Comparison of ENCODE assay signal across 9 mouse cellular contexts in the genomic region with DNA sequence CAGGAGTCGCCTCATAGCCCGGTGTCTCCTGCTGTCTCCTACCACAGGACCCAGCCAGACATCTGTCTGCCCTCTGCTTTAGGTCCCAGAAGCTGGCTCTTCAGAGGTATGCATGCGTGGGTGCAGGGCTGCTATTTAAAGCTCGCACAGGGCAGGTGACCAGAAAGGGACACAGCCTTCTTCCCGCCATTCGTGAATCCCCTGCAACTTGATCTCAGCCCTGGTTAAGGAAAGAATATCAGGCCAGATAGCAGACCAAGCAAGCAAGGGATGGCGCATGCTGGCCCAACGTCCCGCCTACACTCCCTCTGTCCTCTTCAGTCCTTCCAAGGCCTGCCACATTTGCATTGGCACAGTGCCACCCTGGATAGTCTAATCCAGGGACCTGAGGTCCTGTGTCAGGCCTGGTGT. TPM values are rescaled to one million over a fixed set of nuclear protein-coding genes. Genes with fewer than 3 reads are reported as not detected.
DNase-seq lines count a peak whose midpoint lies in the region; ATAC-seq and TF ChIP-seq lines count a peak whose summit lies in the region.
"Had no signal": no experiment of that assay in that cellular context is flagged by ENCODE, and none has a peak within 500 bp of the region (broad histone marks: within the 10 kb centered on the region; RNA-seq: fewer than 3 reads in every experiment).

No protein-coding gene starts in this region.

- DNase-seq in lung, embryonic 14.5 days = peak; percentile 69
- DNase-seq in lung, adult 2 months = no peak
- DNase-seq in cerebellum, adult 11-12 months = peak; percentile 78
- DNase-seq in gastrocnemius, postnatal 25 days = peak; percentile 79
- DNase-seq in thymus, postnatal 14 days = no peak

- no peak for TF ChIP-seq POLR2A in lung, adult 2 months (IDR thresholded peaks at IDR 0.05; ENCODE audit: borderline replicate concordance, extremely low read depth, low read depth, low read length)

- H3K9ac ChIP-seq in lung, embryonic 14.5 days = no peak overlapping the region
- H3K9ac ChIP-seq in kidney, embryonic 15.5 days = no peak overlapping the region
- no peak overlapping the region for H3K9ac ChIP-seq in midbrain, embryonic 15.5 days

- WGBS in lung, embryonic 14.5 days = 58% methylated on average over 9 of the region's 9 CpGs
- WGBS in lung, adult 2 months = 46% methylated on average over 9 of the region's 9 CpGs
- 48% methylated on average over 9 of the region's 9 CpGs for WGBS in kidney, embryonic 15.5 days
- 59% methylated on average over 9 of the region's 9 CpGs for WGBS in midbrain, embryonic 15.5 days

- no peak overlapping the region for H3K4me2 ChIP-seq in lung, embryonic 14.5 days
- no peak overlapping the region for H3K4me2 ChIP-seq in kidney, embryonic 15.5 days
- H3K4me2 ChIP-seq in midbrain, embryonic 15.5 days = no peak overlapping the region

- H3K4me3 ChIP-seq in lung, embryonic 14.5 days (ENCODE audit: low read depth, low read length) = no peak overlapping the region
- no peak overlapping the region for H3K4me3 ChIP-seq in lung, adult 2 months (replicated peaks; ENCODE audit: extremely low read depth, low read depth, low read length)
- H3K4me3 ChIP-seq in kidney, embryonic 15.5 days (replicated peaks) = no peak overlapping the region
- H3K4me3 ChIP-seq in midbrain, embryonic 15.5 days = no peak overlapping the region

- 0 out of 2 replicates have a peak, but pooled peaks have one; percentile 52 for ATAC-seq in lung, embryonic 14.5 days (ENCODE audit: insufficient read depth)
- ATAC-seq in kidney, embryonic 15.5 days (replicated peaks; ENCODE audit: low FRiP score) = peak; percentile 33; the same call in 1 of the 2 replicates
- ATAC-seq in midbrain, embryonic 15.5 days (replicated peaks) = no peak; the same call in 1 of the 2 replicates
- ATAC-seq in inflammation-experienced regulatory T-cells, adult 6 months = no peak
- ATAC-seq: Patski had no signal

- no peaks in the 10 kb centered on the region for H3K27me3 ChIP-seq in lung, embryonic 14.5 days (ENCODE audit: insufficient read depth, low read length)
- no peaks in the 10 kb centered on the region for H3K27me3 ChIP-seq in kidney, embryonic 15.5 days
- no peaks in the 10 kb centered on the region for H3K27me3 ChIP-seq in midbrain, embryonic 15.5 days (replicated peaks)
- H3K27me3 ChIP-seq: Patski had no signal

- H3K36me3 ChIP-seq in lung, embryonic 14.5 days (ENCODE audit: insufficient read depth) = peaks cover 82% of the 10 kb centered on the region
- H3K36me3 ChIP-seq in kidney, embryonic 15.5 days = peaks cover 81% of the 10 kb centered on the region
- no peaks in the 10 kb centered on the region for H3K36me3 ChIP-seq in midbrain, embryonic 15.5 days (replicated peaks)

- TF ChIP-seq CTCF in lung, embryonic 14.5 days (IDR thresholded peaks at IDR 0.05; ENCODE audit: low read depth) = no peak
- no peak for TF ChIP-seq CTCF in lung, adult 2 months (IDR thresholded peaks at IDR 0.05; ENCODE audit: insufficient read depth, low read length)

- H3K27ac ChIP-seq in lung, embryonic 14.5 days (ENCODE audit: low read depth) = 0 out of 2 replicates have a peak overlapping the region, but pooled peaks have one; percentile 26
- H3K27ac ChIP-seq in kidney, embryonic 15.5 days = peak overlapping the region; percentile 28; the same call in 1 of the 2 replicates
- peak overlapping the region; percentile 32; the same call in 1 of the 2 replicates for H3K27ac ChIP-seq in midbrain, embryonic 15.5 days

- no peaks in the 10 kb centered on the region for H3K9me3 ChIP-seq in lung, embryonic 14.5 days (ENCODE audit: low read depth, low read length)
- H3K9me3 ChIP-seq in kidney, embryonic 15.5 days (replicated peaks) = no peaks in the 10 kb centered on the region
- H3K9me3 ChIP-seq in midbrain, embryonic 15.5 days = no peaks in the 10 kb centered on the region

- no peaks in the 10 kb centered on the region for H3K4me1 ChIP-seq in lung, embryonic 14.5 days (ENCODE audit: insufficient read depth)
- H3K4me1 ChIP-seq in lung, adult 2 months (ENCODE audit: control insufficient read depth, insufficient read depth, low read length) = peaks cover 8% of the 10 kb centered on the region; the same call in 1 of the 2 replicates
- H3K4me1 ChIP-seq in kidney, embryonic 15.5 days = peaks cover 25% of the 10 kb centered on the region
- peaks cover 9% of the 10 kb centered on the region; the same call in 1 of the 2 replicates for H3K4me1 ChIP-seq in midbrain, embryonic 15.5 days

RNA-seq across cellular contexts. Expression of a gene that starts 17.4 kb away (rescaled TPM):
- 406 and 411 TPM in 2 replicates for polyA plus RNA-seq in lung, embryonic 14.5 days (2014; fragmentation: Nextera tagmentation; extraction: Ambion mirVana)
- 151 and 170 TPM in 2 replicates for polyA plus RNA-seq in lung, adult 2 months (2012; rRNA removed)
- 100 to 1,000 TPM; 180 to 209 TPM for total RNA-seq in gastrocnemius, postnatal 25 days (2021)
- polyA plus RNA-seq in kidney, embryonic 15.5 days (2015; fragmentation: Nextera tagmentation; extraction: Ambion mirVana) = 201 and 233 TPM in 2 replicates
- polyA plus RNA-seq in midbrain, embryonic 15.5 days (2015; fragmentation: Nextera tagmentation; extraction: Ambion mirVana) = 42.2 and 48.0 TPM in 2 replicates
- polyA plus RNA-seq in inflammation-experienced regulatory T-cells, adult 6 months (2017; shearing (Covaris generic)) = 100 to 1,000 TPM; 347 to 625 (median 370) TPM

RNA-seq across cellular contexts. Expression of a gene that starts 53.1 kb away (rescaled TPM):
- polyA plus RNA-seq in lung, embryonic 14.5 days (2014; fragmentation: Nextera tagmentation; extraction: Ambion mirVana) = 13.2 and 14.3 TPM in 2 replicates
- polyA plus RNA-seq in lung, adult 2 months (2012; rRNA removed) = 43.9 and 47.2 TPM in 2 replicates
- 10 to 100 TPM; 27.6 to 31.9 TPM for total RNA-seq in gastrocnemius, postnatal 25 days (2021)
- polyA plus RNA-seq in kidney, embryonic 15.5 days (2015; fragmentation: Nextera tagmentation; extraction: Ambion mirVana) = 16.8 and 20.7 TPM in 2 replicates
- 15.4 and 16.4 TPM in 2 replicates for polyA plus RNA-seq in midbrain, embryonic 15.5 days (2015; fragmentation: Nextera tagmentation; extraction: Ambion mirVana)
- 100 to 1,000 TPM in 2 of 3 experiments, 10 to 100 TPM in 1; 64.4 to 113 (median 110) TPM for polyA plus RNA-seq in inflammation-experienced regulatory T-cells, adult 6 months (2017; shearing (Covaris generic))

Comparison
In these comparisons a context has a peak if more than half of its experiments do, and no peak if none do; other contexts are left out.
1. DNase-seq: peak in lung, embryonic 14.5 days (single experiment), cerebellum, adult 11-12 months (single experiment) and gastrocnemius, postnatal 25 days (single experiment); none in lung, adult 2 months (single experiment) and thymus, postnatal 14 days (single experiment).
2. ATAC-seq: peak in lung, embryonic 14.5 days (single experiment) and kidney, embryonic 15.5 days (single experiment); none in midbrain, embryonic 15.5 days (single experiment) and inflammation-experienced regulatory T-cells, adult 6 months (single experiment).
3. Peak in every context shown above with its lines, with median percentiles within 50 percentile points of each other: H3K27ac ChIP-seq.